Mouse (Mus musculus) cerebellum, adult 11-12 months (tissue): Measurements from ENCODE around the gene Ptrhd1.

Source experiments
- DNase-seq: peaks from one replicate; pipeline ENCODE4 v3.0.0; 2022

The Ptrhd1 gene

GRCm38 (mm10) chr12:4249786-4250185, 16.0 kb downstream of the Ptrhd1 start:
- peak; percentile 59 for DNase-seq

- no peak for DNase-seq
These were observed 19.2 kb downstream of the Ptrhd1 start for GRCm38 (mm10) chr12:4252742-4253655.

GRCm38 (mm10) chr12:4267765-4268164, 33.9 kb downstream of the Ptrhd1 start:
- no peak for DNase-seq

GRCm38 (mm10) chr12:4271078-4271477, 37.3 kb downstream of the Ptrhd1 start:
- DNase-seq: peak; percentile 41

- DNase-seq: no peak
These were observed 45.3 kb downstream of the Ptrhd1 start for GRCm38 (mm10) chr12:4278978-4279755.

DNA sequence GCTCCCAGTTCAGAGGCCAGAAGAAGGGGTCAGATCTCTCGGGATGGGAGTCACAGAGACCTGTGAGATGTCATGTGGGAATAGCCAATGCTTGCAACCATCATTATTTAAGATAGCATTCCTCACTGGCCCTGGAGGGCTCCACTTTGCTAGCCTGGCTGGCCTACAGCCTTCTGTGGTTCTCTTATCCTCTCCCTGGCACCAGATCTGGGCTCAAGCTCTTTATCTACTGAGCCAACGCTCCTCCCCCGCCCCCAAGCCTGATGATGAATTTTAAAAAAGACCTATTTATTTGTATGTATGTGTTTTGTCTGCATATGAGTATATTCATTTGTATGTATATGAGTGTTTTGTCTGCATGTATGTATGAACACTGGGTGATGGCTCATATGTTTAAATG, 46.1 kb downstream of the Ptrhd1 start:
- DNase-seq: no peak

DNA sequence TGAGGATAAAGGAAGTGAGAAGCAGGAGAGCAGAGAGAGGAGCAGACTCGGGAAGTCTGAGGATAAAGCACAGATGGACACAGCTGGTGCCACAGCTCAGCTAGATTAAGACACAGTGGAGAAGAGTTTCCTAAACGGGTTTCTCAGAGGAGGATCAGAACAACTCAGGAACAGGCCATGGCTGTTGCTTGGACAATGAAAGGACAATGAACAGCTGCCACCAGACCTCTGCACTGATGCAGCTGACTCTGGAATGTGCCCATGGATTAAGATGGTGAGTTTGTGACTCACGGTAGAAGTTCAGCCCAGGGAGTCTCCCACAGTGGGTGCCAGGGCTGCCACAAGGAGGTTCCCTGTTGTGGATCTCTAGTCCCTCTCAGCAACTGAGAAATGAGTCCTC, 51.4 kb downstream of the Ptrhd1 start:
- no peak for DNase-seq
